Mouse (Mus musculus) gastrocnemius, adult 8-10 months (tissue): ENCODE measurements around the gene Pxylp1. TPM values are rescaled to one million over a fixed set of nuclear protein-coding genes. Genes with fewer than 3 reads are reported as not detected.
"Not testable (repeated sequence)": the region's sequence is repeated elsewhere in the genome, so short reads cannot be mapped to it uniquely, and the experiment has no call there.

ENCODE experiments used
- DNase-seq, 2 experiments: peaks; one replicate each; pipeline ENCODE4 v3.0.0; 2022; ENCODE audit warnings: low spot score in 2 of 2
- total RNA-seq, 4 experiments: library from RNA; stranded (reverse); gene quantifications; 2 replicates each; pipeline ENCODE4 v1.2.4; 2022

Pxylp1 gene
- 1 to 10 TPM in 2 of 4 experiments, under 1 TPM in 2; 0.80 to 1.4 (median 1.1) TPM for total RNA-seq

GRCm38 (mm10) chr9:96892546-96892945 is at the start of gene Pxylp1:
TSS of gene Pxylp1 (minus strand) at chr9:96892669.
- no peak for DNase-seq

- DNase-seq = no peak
These were observed 46.4 kb upstream of the Pxylp1 start for GRCm38 (mm10) chr9:96938887-96939286.

GRCm38 (mm10) chr9:96936427-96936826 is 44.0 kb upstream of the Pxylp1 start:
- DNase-seq = not testable (repeated sequence)

- no peak for DNase-seq
These were observed 43.3 kb upstream of the Pxylp1 start for GRCm38 (mm10) chr9:96935556-96936300.

- DNase-seq = no peak
These were observed 42.3 kb upstream of the Pxylp1 start for GRCm38 (mm10) chr9:96934816-96935215.

- no peak for DNase-seq
These were observed 40.3 kb upstream of the Pxylp1 start for GRCm38 (mm10) chr9:96932751-96933150.

GRCm38 (mm10) chr9:96923577-96924316 is 31.3 kb upstream of the Pxylp1 start:
- no peak for DNase-seq

- no peak for DNase-seq
These were observed 30.6 kb upstream of the Pxylp1 start for GRCm38 (mm10) chr9:96923119-96923518.

GRCm38 (mm10) chr9:96916620-96917538 is 24.4 kb upstream of the Pxylp1 start:
- peak; percentile 85 to 91 for DNase-seq

- no peak for DNase-seq
These were observed 23.6 kb upstream of the Pxylp1 start for GRCm38 (mm10) chr9:96916076-96916475.

GRCm38 (mm10) chr9:96914851-96915250 is 22.4 kb upstream of the Pxylp1 start:
- DNase-seq = no peak

GRCm38 (mm10) chr9:96914005-96914404 is 21.5 kb upstream of the Pxylp1 start:
- DNase-seq = no peak

GRCm38 (mm10) chr9:96909503-96909902 is 17.0 kb upstream of the Pxylp1 start:
- DNase-seq = no peak

- DNase-seq = no peak
These were observed 16.3 kb upstream of the Pxylp1 start for GRCm38 (mm10) chr9:96908737-96909136.

- no peak for DNase-seq
These were observed 12.2 kb upstream of the Pxylp1 start for GRCm38 (mm10) chr9:96904360-96905355.

GRCm38 (mm10) chr9:96899717-96900116 is 7.2 kb upstream of the Pxylp1 start:
- DNase-seq = no peak

GRCm38 (mm10) chr9:96899004-96899403 is 6.5 kb upstream of the Pxylp1 start:
- no peak for DNase-seq

GRCm38 (mm10) chr9:96896690-96897089 is 4.2 kb upstream of the Pxylp1 start:
- DNase-seq = no peak

- no peak for DNase-seq
These were observed 1.1 kb upstream of the Pxylp1 start for GRCm38 (mm10) chr9:96893582-96893981.
